Mouse (Mus musculus) liver, embryonic 14.5 days (tissue): ENCODE measurements around the gene Gm11733.

Experiments used
- CTCF ChIP-seq: IDR thresholded peaks from 2 replicates; pipeline ENCODE4 v1.5.1; 2016; ENCODE audit warnings: antibody characterized with exemption, low read depth, control low read depth
- EP300 ChIP-seq: IDR thresholded peaks from 2 replicates; pipeline ENCODE4 v1.6.1; 2016; ENCODE audit warnings: antibody characterized with exemption, low read depth

DNA sequence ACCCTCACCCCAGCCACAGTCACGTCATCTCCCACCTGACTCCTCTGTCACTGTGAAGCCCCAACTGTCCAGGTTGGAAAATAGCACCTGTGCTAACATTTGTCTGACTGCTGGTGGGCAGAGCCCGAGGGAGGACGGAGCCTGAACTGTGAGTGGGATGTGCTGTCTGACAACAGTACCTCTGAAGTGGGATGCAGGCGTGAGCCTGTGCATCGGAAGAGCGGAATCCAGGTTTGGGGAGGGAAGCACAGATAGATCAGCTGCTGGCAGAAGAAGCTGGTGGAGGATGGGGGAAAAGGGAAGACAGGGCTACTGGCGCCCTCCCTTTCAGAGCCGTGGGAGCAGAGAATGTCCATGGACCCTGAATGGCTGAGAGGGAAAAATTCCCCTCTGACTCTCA, 11.3 kb upstream of the Gm11733 start:
- TF ChIP-seq CTCF (no peak), EP300 (no peak)
